Mouse (Mus musculus) limb, embryonic 14.5 days (tissue): ENCODE results near the gene Actn4. TPM values are rescaled to one million over a fixed set of nuclear protein-coding genes. Genes with fewer than 3 reads are reported as not detected.

Experiments used
- ATAC-seq: fragments of 200-750 bp; cut with Nextera tagmentation; 2 replicates; pipeline ENCODE4 v1.8.0; 2017; ENCODE audit warnings: low read depth, moderate number of reproducible peaks, moderate TSS enrichment; ENCODE audit not compliant: low FRiP score
- DNase-seq: peaks from one replicate; pipeline ENCODE4 v3.0.0-alpha.2; 2015; ENCODE audit warnings: low spot score
- H3K27ac ChIP-seq: fragments of 300-500 bp; sonication (generic); replicated peaks from 2 replicates; pipeline ENCODE4 v1.5.1; 2014; ENCODE audit warnings: low read depth, mild to moderate bottlenecking, low read length, moderate library complexity, mixed read lengths
- H3K27me3 ChIP-seq: fragments of 300-500 bp; sonication (generic); 2 replicates; pipeline ENCODE4 v1.6.1; 2014; ENCODE audit warnings: low read length, mixed read lengths; ENCODE audit not compliant: control insufficient read depth, insufficient read depth
- H3K36me3 ChIP-seq: fragments of 300-500 bp; sonication (generic); 2 replicates; pipeline ENCODE4 v1.6.1; 2014; ENCODE audit warnings: mild to moderate bottlenecking, low read length, moderate library complexity, mixed read lengths; ENCODE audit not compliant: control insufficient read depth, insufficient read depth
- H3K4me1 ChIP-seq: fragments of 300-500 bp; sonication (generic); 2 replicates; pipeline ENCODE4 v1.6.1; 2014; ENCODE audit warnings: antibody characterized with exemption, low read length, mixed read lengths; ENCODE audit not compliant: control insufficient read depth, insufficient read depth
- H3K4me2 ChIP-seq: fragments of 300-500 bp; sonication (generic); replicated peaks from 2 replicates; pipeline ENCODE4 v1.6.1; 2014; ENCODE audit warnings: low read depth, mild to moderate bottlenecking, low read length, moderate library complexity; ENCODE audit not compliant: severe bottlenecking
- H3K4me3 ChIP-seq: fragments of 300-500 bp; sonication (generic); replicated peaks from 2 replicates; pipeline ENCODE4 v1.5.1; 2014; ENCODE audit warnings: low read length
- H3K9ac ChIP-seq: fragments of 300-500 bp; sonication (generic); 2 replicates; pipeline ENCODE4 v1.6.1; 2014; ENCODE audit warnings: mild to moderate bottlenecking, low read depth, low read length, moderate library complexity; ENCODE audit not compliant: severe bottlenecking
- H3K9me3 ChIP-seq: fragments of 300-500 bp; sonication (generic); 2 replicates; pipeline ENCODE4 v1.6.1; 2016; ENCODE audit warnings: low read length; ENCODE audit not compliant: control insufficient read depth
- POLR2A ChIP-seq: fragments of 200-500 bp; IDR thresholded peaks from 2 replicates; pipeline ENCODE4 v1.8.0; 2012; ENCODE audit warnings: inconsistent platforms, mild to moderate bottlenecking, moderate library complexity, borderline replicate concordance; ENCODE audit not compliant: insufficient read depth, insufficient read length; ENCODE audit errors: extremely low read depth
- WGBS: fragments of 180-500 bp; shearing (Covaris S2); extraction: QIAGEN DNeasy Blood & Tissue Kit; methylation state at CpG from one replicate; pipeline ENCODE4 v1.1.7; 2014; 5-methylcytosine and 5-hydroxymethylcytosine counted together
- polyA plus RNA-seq, 2 experiments: library from polyadenylated mRNA; depleted of rRNA in 1 of 2; stranded (reverse) in 1 of 2; unstranded in 1 of 2; fragments of >200 nt; fragmentation: Nextera tagmentation in 1 of 2; extraction: Ambion mirVana in 1 of 2; gene quantifications; 2 replicates each; pipeline versions ENCODE4 v1.2.1 to v1.2.3; 2012 to 2014

Actn4 gene
- polyA plus RNA-seq, 2 experiments: 268 to 295 TPM

DNA sequence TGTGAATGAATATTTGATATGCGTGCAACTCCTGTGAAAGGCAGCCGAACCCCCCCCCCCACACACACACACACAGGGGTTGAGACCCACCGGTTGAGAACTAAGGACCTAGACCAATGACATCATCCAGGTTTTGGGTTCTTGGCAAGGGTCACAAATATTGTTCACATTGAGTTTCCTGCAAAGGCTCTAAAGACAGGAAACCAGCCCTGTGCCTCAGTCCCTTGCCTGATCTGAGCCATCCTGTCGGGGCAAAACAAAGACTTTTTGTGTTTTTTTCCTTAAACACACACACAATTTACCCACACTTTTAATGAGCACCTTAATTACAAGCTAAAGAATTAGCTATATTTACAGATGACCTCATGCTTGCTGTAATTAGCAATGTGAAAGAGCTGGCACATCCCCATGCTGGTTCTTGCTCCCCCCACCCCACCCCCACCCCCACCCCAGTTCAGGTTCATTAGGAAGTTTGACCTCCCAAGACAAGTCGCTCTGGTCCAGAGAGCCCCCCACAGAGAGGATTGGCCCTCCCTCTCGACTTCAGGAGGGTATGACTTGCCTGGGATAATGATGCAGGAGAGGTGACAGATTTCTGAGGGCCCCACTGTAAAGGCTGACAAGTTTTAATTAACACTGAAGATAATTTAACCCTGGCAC is 17.3 kb downstream of the Actn4 start:
- H3K4me3 ChIP-seq: no peak overlapping the region
- TF ChIP-seq POLR2A: no peak
- peak overlapping the region; percentile 81 for H3K27ac ChIP-seq
- H3K4me2 ChIP-seq: peak overlapping the region; percentile 9; the same call in 1 of the 2 replicates
- peaks cover 74% of the 10 kb centered on the region for H3K4me1 ChIP-seq
- no peak for DNase-seq
- ATAC-seq: no peak
- H3K27me3 ChIP-seq: no peaks in the 10 kb centered on the region
- no peaks in the 10 kb centered on the region for H3K9me3 ChIP-seq
- 0 out of 2 replicates have a peak overlapping the region, but pooled peaks have one; percentile 28 for H3K9ac ChIP-seq
- peaks cover 12% of the 10 kb centered on the region; the same call in 1 of the 2 replicates for H3K36me3 ChIP-seq
- 33% methylated on average over 6 of the region's 6 CpGs for WGBS

- Histone ChIP-seq H3K9me3 (no peaks in the 10 kb centered on the region), H3K27me3 (no peaks in the 10 kb centered on the region), H3K9ac (no peak overlapping the region), H3K27ac (peak overlapping the region; percentile 56; the same call in 1 of the 2 replicates), H3K4me2 (no peak overlapping the region), H3K4me3 (no peak overlapping the region), H3K36me3 (peaks cover 12% of the 10 kb centered on the region; the same call in 1 of the 2 replicates), H3K4me1 (peaks cover 70% of the 10 kb centered on the region)
- WGBS: 37% methylated on average over 5 of the region's 5 CpGs
- ATAC-seq (no peak), DNase-seq (peak; percentile 35)
- no peak for TF ChIP-seq POLR2A
These were observed 18.5 kb downstream of the Actn4 start for GRCm38 (mm10) chr7:28943451-28944180.

- no peak overlapping the region for H3K9ac ChIP-seq
- no peak for ATAC-seq
- H3K4me1 ChIP-seq: peaks cover 60% of the 10 kb centered on the region
- no peak for DNase-seq
- peaks cover 12% of the 10 kb centered on the region; the same call in 1 of the 2 replicates for H3K36me3 ChIP-seq
- H3K4me3 ChIP-seq: no peak overlapping the region
- no peak for TF ChIP-seq POLR2A
- no peaks in the 10 kb centered on the region for H3K9me3 ChIP-seq
- H3K4me2 ChIP-seq: no peak overlapping the region
- 69% methylated on average over 4 of the region's 4 CpGs for WGBS
- no peaks in the 10 kb centered on the region for H3K27me3 ChIP-seq
- peak overlapping the region; percentile 55; the same call in 1 of the 2 replicates for H3K27ac ChIP-seq
These were observed 20.6 kb downstream of the Actn4 start for GRCm38 (mm10) chr7:28941542-28941941.

DNA sequence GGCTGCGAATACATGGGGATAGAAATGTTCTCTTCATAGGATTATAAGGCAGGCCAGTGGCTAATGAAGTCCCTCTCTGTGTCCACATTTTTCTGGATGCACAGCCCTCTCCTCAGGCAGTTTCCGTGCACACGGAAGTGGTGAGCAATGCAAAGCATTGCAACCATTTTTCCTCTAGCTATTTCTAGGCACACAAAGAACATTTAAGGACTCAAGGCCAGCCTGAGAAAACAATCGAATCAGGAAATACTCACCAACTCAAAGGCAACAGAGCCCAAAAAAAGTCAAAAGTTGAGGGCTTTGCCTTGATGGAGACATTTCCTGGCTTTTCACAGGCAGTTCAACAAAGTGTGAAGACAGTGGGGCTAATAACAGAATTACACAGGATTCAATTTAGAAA is 21.0 kb downstream of the Actn4 start:
- no peak for ATAC-seq
- Histone ChIP-seq H3K4me3 (no peak overlapping the region), H3K4me2 (no peak overlapping the region), H3K36me3 (peaks cover 13% of the 10 kb centered on the region; the same call in 1 of the 2 replicates), H3K27ac (peak overlapping the region; percentile 48; the same call in 1 of the 2 replicates), H3K9ac (no peak overlapping the region), H3K4me1 (peaks cover 56% of the 10 kb centered on the region), H3K27me3 (no peaks in the 10 kb centered on the region), H3K9me3 (no peaks in the 10 kb centered on the region)
- WGBS: 73% methylated on average over 4 of the region's 4 CpGs
- no peak for DNase-seq
- no peak for TF ChIP-seq POLR2A

DNA sequence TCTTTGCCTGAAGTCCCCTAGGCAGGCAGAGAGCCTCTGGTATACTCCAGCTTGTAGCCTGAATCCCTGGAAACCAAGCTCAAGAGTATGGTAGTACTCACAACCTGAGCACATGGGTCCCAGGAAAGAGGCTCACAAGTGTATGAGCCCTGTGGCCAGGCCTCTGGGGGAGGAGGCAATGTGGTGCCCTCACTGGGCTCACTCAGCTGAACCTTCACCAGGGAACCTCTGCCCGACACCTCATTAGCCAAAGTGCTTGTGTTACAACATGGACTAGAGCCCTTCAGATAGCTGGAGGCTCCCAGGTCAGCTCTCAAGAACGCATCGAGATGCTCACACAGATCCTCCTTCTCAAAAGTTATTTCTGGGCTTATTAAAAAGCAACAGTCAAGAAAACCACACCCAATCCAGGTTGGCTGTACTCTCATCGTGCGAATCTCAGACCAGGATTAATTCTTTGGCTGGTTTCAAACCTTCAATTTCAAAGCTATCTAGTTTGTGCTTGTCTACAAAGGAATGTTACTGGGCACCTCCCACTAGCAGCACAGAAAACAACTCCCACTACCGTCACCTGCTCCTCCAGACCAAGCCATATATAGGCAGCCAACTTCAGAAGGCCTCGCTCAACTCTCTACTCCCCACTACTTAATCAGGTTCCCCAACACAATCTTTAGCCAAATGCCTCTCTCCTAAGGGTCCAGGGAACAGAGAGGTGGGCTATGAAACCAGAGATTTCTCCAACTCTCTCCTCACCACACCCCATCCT is 22.5 kb downstream of the Actn4 start:
- DNase-seq: no peak
- Histone ChIP-seq H3K9me3 (no peaks in the 10 kb centered on the region), H3K9ac (no peak overlapping the region), H3K36me3 (peaks cover 17% of the 10 kb centered on the region; the same call in 1 of the 2 replicates), H3K27ac (peak overlapping the region; percentile 43), H3K4me3 (no peak overlapping the region), H3K4me1 (peaks cover 41% of the 10 kb centered on the region), H3K27me3 (no peaks in the 10 kb centered on the region), H3K4me2 (no peak overlapping the region)
- 81% methylated on average over 7 of the region's 7 CpGs for WGBS
- TF ChIP-seq POLR2A: no peak
- ATAC-seq: no peak
